Mouse (Mus musculus) heart, adult 2 months (tissue): ENCODE data around the gene Inhbe. TPM values are rescaled to one million over a fixed set of nuclear protein-coding genes. Genes with fewer than 3 reads are reported as not detected.

Experiments used
- DNase-seq, 2 experiments: peaks; one replicate each; pipeline ENCODE4 v3.0.0; 2021
- H3K27ac ChIP-seq: fragments of 200-600 bp; 2 replicates; pipeline ENCODE4 v1.8.1; 2022
- H3K27me3 ChIP-seq: fragments of 200-500 bp; 2 replicates; pipeline ENCODE4 v1.6.1; 2012; ENCODE audit warnings: mild to moderate bottlenecking, low read length, inconsistent platforms, mixed read lengths; ENCODE audit not compliant: control insufficient read depth, insufficient read depth
- H3K36me3 ChIP-seq: fragments of 200-500 bp; 2 replicates; pipeline ENCODE4 v1.6.1; 2012; ENCODE audit warnings: low read length, inconsistent platforms; ENCODE audit not compliant: control insufficient read depth, insufficient read depth
- H3K4me1 ChIP-seq: fragments of 200-500 bp; 2 replicates; pipeline ENCODE4 v1.6.1; 2011; ENCODE audit warnings: low read length; ENCODE audit not compliant: control insufficient read depth, insufficient read depth
- H3K4me3 ChIP-seq: fragments of 200-600 bp; 2 replicates; pipeline ENCODE4 v1.8.1; 2022
- H3K79me2 ChIP-seq: fragments of 200-500 bp; replicated peaks from 2 replicates; pipeline ENCODE4 v1.6.1; 2012; ENCODE audit warnings: mild to moderate bottlenecking, inconsistent platforms, low read length, moderate library complexity, mixed read lengths; ENCODE audit not compliant: control insufficient read depth, insufficient read depth
- H3K9ac ChIP-seq: fragments of 200-500 bp; 2 replicates; pipeline ENCODE4 v1.6.1; 2012; ENCODE audit warnings: low read depth, mild to moderate bottlenecking, control low read depth, inconsistent platforms, low read length, mixed read lengths
- CTCF ChIP-seq: fragments of 200-600 bp; IDR thresholded peaks from 2 replicates; pipeline ENCODE4 v1.8.1; 2022; ENCODE audit warnings: antibody characterized with exemption, mild to moderate bottlenecking, moderate library complexity
- EP300 ChIP-seq: fragments of 200-500 bp; IDR thresholded peaks from 2 replicates; pipeline ENCODE4 v1.6.1; 2011; ENCODE audit warnings: low read depth, low read length, control low read depth; ENCODE audit not compliant: insufficient read depth
- POLR2A ChIP-seq: fragments of 200-500 bp; IDR thresholded peaks from 2 replicates; pipeline ENCODE4 v1.6.1; 2011; ENCODE audit warnings: mild to moderate bottlenecking, low read depth, low read length, control low read depth; ENCODE audit not compliant: insufficient read depth
- WGBS: fragments of 180-500 bp; shearing (Covaris S2); methylation state at CpG from one replicate; pipeline ENCODE4 v1.1.7; 2018; 5-methylcytosine and 5-hydroxymethylcytosine counted together
- intact Hi-C: fragments of 180-260 bp; cut with DNase I; formaldehyde crosslinking; loops from one replicate; pipeline ENCODE4 v1.15.1; 2025
- polyA plus RNA-seq: library from polyadenylated mRNA; depleted of rRNA; stranded (reverse); fragments of >200 nt; gene quantifications from 2 replicates; pipeline ENCODE4 v1.2.3, GENCODE M21; 2012
- total RNA-seq, 2 experiments: library from RNA; stranded (reverse); gene quantifications; 2 replicates each; pipeline ENCODE4 v1.2.3; 2021

The Inhbe gene
- total and polyA plus RNA-seq, 3 experiments: not detected

DNA sequence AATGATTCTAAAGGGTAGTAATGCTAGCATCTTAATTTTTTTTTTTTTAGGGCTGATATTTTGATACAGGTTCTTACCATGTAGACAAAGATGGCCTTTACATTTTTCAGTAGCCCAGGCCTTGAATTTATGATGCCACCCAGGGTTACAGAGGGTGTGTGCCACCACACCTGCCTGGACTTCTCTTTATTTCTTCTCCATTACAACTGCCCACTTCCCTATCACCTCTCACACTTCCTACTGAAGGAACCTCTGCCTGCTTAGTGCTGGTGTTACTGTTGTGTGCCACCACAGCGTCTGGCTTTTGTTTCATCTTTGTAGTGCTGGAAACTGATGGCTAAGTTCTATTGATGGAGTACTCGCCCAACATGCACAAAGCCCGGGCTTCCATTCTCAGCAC lies 6.5 kb upstream of the Inhbe start:
- TF ChIP-seq POLR2A: no peak
- TF ChIP-seq EP300: no peak
- TF ChIP-seq CTCF: no peak
- Histone ChIP-seq H3K79me2 (no peaks in the 10 kb centered on the region), H3K4me1 (no peaks in the 10 kb centered on the region), H3K27ac (no peak overlapping the region), H3K9ac (no peak overlapping the region), H3K4me3 (no peak overlapping the region), H3K27me3 (no peaks in the 10 kb centered on the region), H3K36me3 (no peaks in the 10 kb centered on the region)
- intact Hi-C loops: no loop called here
- DNase-seq: no peak
- 72% methylated on average over 3 of the region's 3 CpGs for WGBS

GRCm38 (mm10) chr10:127355336-127355735 lies 1.1 kb upstream of the Inhbe start:
- intact Hi-C loops: no loop called here
- WGBS: 75% methylated on average over 10 of the region's 10 CpGs
- H3K27me3 ChIP-seq: no peaks in the 10 kb centered on the region
- H3K9ac ChIP-seq: no peak overlapping the region
- H3K79me2 ChIP-seq: no peaks in the 10 kb centered on the region
- TF ChIP-seq POLR2A: no peak
- TF ChIP-seq CTCF: no peak
- TF ChIP-seq EP300: no peak
- no peak overlapping the region for H3K4me3 ChIP-seq
- DNase-seq: no peak
- no peak overlapping the region; the same call in 1 of the 2 replicates for H3K27ac ChIP-seq
- no peaks in the 10 kb centered on the region for H3K4me1 ChIP-seq
- no peaks in the 10 kb centered on the region for H3K36me3 ChIP-seq

- H3K9ac ChIP-seq: no peak overlapping the region
- H3K36me3 ChIP-seq: no peaks in the 10 kb centered on the region
- 86% methylated on average over 11 of the region's 11 CpGs for WGBS
- no peaks in the 10 kb centered on the region for H3K27me3 ChIP-seq
- no peak overlapping the region for H3K4me3 ChIP-seq
- DNase-seq: no peak
- intact Hi-C loops: loop anchor here (5.0 kb wide), 1 partner anchor 70 kb away; no protein-coding TSS in a partner anchor
- H3K27ac ChIP-seq: no peak overlapping the region
- no peaks in the 10 kb centered on the region for H3K79me2 ChIP-seq
- H3K4me1 ChIP-seq: no peaks in the 10 kb centered on the region
- TF ChIP-seq CTCF (no peak), POLR2A (no peak), EP300 (no peak)
Measured at GRCm38 (mm10) chr10:127352766-127353165, 1.4 kb downstream of the Inhbe start.

GRCm38 (mm10) chr10:127352187-127352586 lies 2.0 kb downstream of the Inhbe start:
- no peak for DNase-seq
- H3K4me1 ChIP-seq: no peaks in the 10 kb centered on the region
- H3K27ac ChIP-seq: no peak overlapping the region
- intact Hi-C loops: loop anchor here (5.0 kb wide), 1 partner anchor 70 kb away; no protein-coding TSS in a partner anchor
- 85% methylated on average over 9 of the region's 9 CpGs for WGBS
- H3K9ac ChIP-seq: no peak overlapping the region
- no peaks in the 10 kb centered on the region for H3K36me3 ChIP-seq
- TF ChIP-seq POLR2A (no peak), CTCF (no peak), EP300 (no peak)
- H3K79me2 ChIP-seq: no peaks in the 10 kb centered on the region
- no peaks in the 10 kb centered on the region for H3K27me3 ChIP-seq
- no peak overlapping the region for H3K4me3 ChIP-seq

- intact Hi-C loops: loop anchor here (5.0 kb wide), 1 partner anchor 71 kb away; no protein-coding TSS in a partner anchor
- TF ChIP-seq POLR2A (no peak), CTCF (no peak), EP300 (no peak)
- WGBS: 74% methylated on average over 8 of the region's 8 CpGs
- Histone ChIP-seq H3K36me3 (no peaks in the 10 kb centered on the region), H3K79me2 (no peaks in the 10 kb centered on the region), H3K4me1 (no peaks in the 10 kb centered on the region), H3K9ac (no peak overlapping the region), H3K27me3 (no peaks in the 10 kb centered on the region), H3K27ac (no peak overlapping the region), H3K4me3 (no peak overlapping the region)
- no peak for DNase-seq
Measured at GRCm38 (mm10) chr10:127351719-127352118, 2.5 kb downstream of the Inhbe start.

DNA sequence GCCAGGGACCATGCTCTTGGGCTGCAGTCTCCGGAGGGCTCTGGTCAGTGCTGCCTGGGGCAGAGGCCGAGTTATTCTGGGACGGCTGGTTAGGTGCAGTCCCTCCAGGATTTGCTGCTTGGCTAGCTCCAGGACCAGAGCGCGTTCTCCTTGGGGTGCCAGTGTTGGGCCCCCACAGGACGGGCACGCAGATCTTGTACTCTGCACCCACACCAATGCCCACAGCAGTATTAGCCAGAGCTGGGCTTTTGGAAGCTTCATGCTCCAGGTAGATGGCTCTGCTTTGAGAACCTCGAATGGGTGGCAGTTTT lies 3.0 kb downstream of the Inhbe start:
- no peak overlapping the region for H3K9ac ChIP-seq
- no peak overlapping the region for H3K4me3 ChIP-seq
- no peaks in the 10 kb centered on the region for H3K27me3 ChIP-seq
- no peaks in the 10 kb centered on the region for H3K36me3 ChIP-seq
- H3K27ac ChIP-seq: no peak overlapping the region
- intact Hi-C loops: loop anchor here (5.0 kb wide), 1 partner anchor 71 kb away; no protein-coding TSS in a partner anchor
- WGBS: 84% methylated on average over 8 of the region's 8 CpGs
- H3K4me1 ChIP-seq: no peaks in the 10 kb centered on the region
- H3K79me2 ChIP-seq: no peaks in the 10 kb centered on the region
- TF ChIP-seq POLR2A: no peak
- TF ChIP-seq EP300: no peak
- TF ChIP-seq CTCF: no peak
- DNase-seq: no peak
